Mouse (Mus musculus) lung, embryonic 14.5 days (tissue): ENCODE measurements around the gene Spx. TPM values are rescaled to one million over a fixed set of nuclear protein-coding genes. Genes with fewer than 3 reads are reported as not detected.

Experiments
- ATAC-seq: fragments of 200-750 bp; cut with Nextera tagmentation; 2 replicates; pipeline ENCODE4 v1.8.0; 2017; ENCODE audit warnings: mild to moderate bottlenecking, moderate TSS enrichment, moderate library complexity; ENCODE audit not compliant: insufficient read depth
- DNase-seq: peaks from one replicate; pipeline ENCODE4 v3.0.0-alpha.2; 2015
- H3K27ac ChIP-seq: fragments of 300-500 bp; sonication (generic); 2 replicates; pipeline ENCODE4 v1.5.1; 2014; ENCODE audit warnings: low read depth, mild to moderate bottlenecking, moderate library complexity
- H3K27me3 ChIP-seq: fragments of 300-500 bp; sonication (generic); 2 replicates; pipeline ENCODE4 v1.6.1; 2014; ENCODE audit warnings: low read length, control low read depth; ENCODE audit not compliant: insufficient read depth
- H3K36me3 ChIP-seq: fragments of 300-500 bp; sonication (generic); 2 replicates; pipeline ENCODE4 v1.6.1; 2014; ENCODE audit warnings: control low read depth; ENCODE audit not compliant: insufficient read depth
- H3K4me1 ChIP-seq: fragments of 300-500 bp; sonication (generic); 2 replicates; pipeline ENCODE4 v1.6.1; 2014; ENCODE audit warnings: antibody characterized with exemption, control low read depth; ENCODE audit not compliant: insufficient read depth
- H3K4me2 ChIP-seq: fragments of 300-500 bp; sonication (generic); 2 replicates; pipeline ENCODE4 v1.6.1; 2014; ENCODE audit warnings: mild to moderate bottlenecking
- H3K4me3 ChIP-seq: fragments of 300-500 bp; sonication (generic); 2 replicates; pipeline ENCODE4 v1.5.1; 2014; ENCODE audit warnings: low read depth, low read length
- H3K9ac ChIP-seq: fragments of 300-500 bp; sonication (generic); 2 replicates; pipeline ENCODE4 v1.6.1; 2014
- H3K9me3 ChIP-seq: fragments of 300-500 bp; sonication (generic); 2 replicates; pipeline ENCODE4 v1.6.1; 2016; ENCODE audit warnings: low read depth, low read length, control low read depth
- CTCF ChIP-seq: IDR thresholded peaks from 2 replicates; pipeline ENCODE4 v1.5.1; 2016; ENCODE audit warnings: antibody characterized with exemption, low read depth
- WGBS: fragments of 180-500 bp; shearing (Covaris S2); extraction: QIAGEN DNeasy Blood & Tissue Kit; methylation state at CpG from one replicate; pipeline ENCODE4 v1.1.7; 2014; 5-methylcytosine and 5-hydroxymethylcytosine counted together
- polyA plus RNA-seq: library from polyadenylated mRNA; unstranded; fragments of >200 nt; fragmentation: Nextera tagmentation; extraction: Ambion mirVana; gene quantifications from 2 replicates; pipeline ENCODE4 v1.2.1, GENCODE M21; 2014

Gene Spx
- polyA plus RNA-seq, 1 experiment from 2014 or later = 1.6 TPM

GRCm38 (mm10) chr6:142451381-142451780, 38.1 kb downstream of the Spx start:
- no peak overlapping the region for H3K4me2 ChIP-seq
- H3K27ac ChIP-seq = no peak overlapping the region

GRCm38 (mm10) chr6:142453311-142453710, 40.1 kb downstream of the Spx start:
- H3K36me3 ChIP-seq = no peaks in the 10 kb centered on the region
- H3K27me3 ChIP-seq = no peaks in the 10 kb centered on the region
- ATAC-seq (no peak), DNase-seq (no peak)
- H3K9me3 ChIP-seq = no peaks in the 10 kb centered on the region
- no peak overlapping the region for H3K9ac ChIP-seq
- no peak overlapping the region for H3K4me2 ChIP-seq
- no peak for TF ChIP-seq CTCF
- no peak overlapping the region for H3K27ac ChIP-seq
- H3K4me1 ChIP-seq = no peaks in the 10 kb centered on the region
- WGBS = 71% methylated on average over 2 of the region's 2 CpGs
- no peak overlapping the region for H3K4me3 ChIP-seq

More at GRCm38 (mm10) chr6:142451381-142451780, 38.1 kb downstream of the Spx start:
- Histone ChIP-seq H3K36me3 (no peaks in the 10 kb centered on the region), H3K4me3 (no peak overlapping the region), H3K9ac (no peak overlapping the region), H3K27me3 (no peaks in the 10 kb centered on the region), H3K4me1 (no peaks in the 10 kb centered on the region), H3K9me3 (no peaks in the 10 kb centered on the region)
- no peak for ATAC-seq
- WGBS = 52% methylated on average over 12 of the region's 12 CpGs
- DNase-seq = no peak
- no peak for TF ChIP-seq CTCF

GRCm38 (mm10) chr6:142455314-142455996, 42.2 kb downstream of the Spx start:
- DNase-seq (peak; percentile 40), ATAC-seq (peak; percentile 58; the same call in 1 of the 2 replicates)
- Histone ChIP-seq H3K4me1 (no peaks in the 10 kb centered on the region), H3K27ac (no peak overlapping the region), H3K4me3 (no peak overlapping the region), H3K36me3 (no peaks in the 10 kb centered on the region), H3K9me3 (no peaks in the 10 kb centered on the region), H3K27me3 (no peaks in the 10 kb centered on the region), H3K4me2 (no peak overlapping the region), H3K9ac (no peak overlapping the region)
- WGBS = 59% methylated on average over 7 of the region's 7 CpGs
- no peak for TF ChIP-seq CTCF

GRCm38 (mm10) chr6:142458010-142458409, 44.8 kb downstream of the Spx start:
- H3K27ac ChIP-seq = no peak overlapping the region
- no peak overlapping the region for H3K9ac ChIP-seq
- no peak for TF ChIP-seq CTCF
- no peaks in the 10 kb centered on the region for H3K36me3 ChIP-seq
- DNase-seq (no peak), ATAC-seq (no peak)
- H3K4me2 ChIP-seq = no peak overlapping the region
- H3K9me3 ChIP-seq = no peaks in the 10 kb centered on the region
- no peaks in the 10 kb centered on the region for H3K27me3 ChIP-seq
- H3K4me3 ChIP-seq = no peak overlapping the region
- H3K4me1 ChIP-seq = no peaks in the 10 kb centered on the region
- WGBS = 60% methylated on average over 7 of the region's 7 CpGs

GRCm38 (mm10) chr6:142459017-142459678, 45.9 kb downstream of the Spx start:
- ATAC-seq = no peak
- no peaks in the 10 kb centered on the region for H3K9me3 ChIP-seq
- no peaks in the 10 kb centered on the region for H3K4me1 ChIP-seq
- WGBS = 60% methylated on average over 14 of the region's 14 CpGs
- no peaks in the 10 kb centered on the region for H3K27me3 ChIP-seq
- H3K27ac ChIP-seq = no peak overlapping the region
- H3K9ac ChIP-seq = no peak overlapping the region
- TF ChIP-seq CTCF = no peak
- no peak overlapping the region for H3K4me2 ChIP-seq
- H3K36me3 ChIP-seq = no peaks in the 10 kb centered on the region
- H3K4me3 ChIP-seq = no peak overlapping the region
- no peak for DNase-seq

- DNase-seq = no peak
Measured at GRCm38 (mm10) chr6:142462194-142462593, 49.0 kb downstream of the Spx start.

More at GRCm38 (mm10) chr6:142462194-142462593, 49.0 kb downstream of the Spx start:
- no peak overlapping the region for H3K27ac ChIP-seq
- TF ChIP-seq CTCF = no peak
- no peaks in the 10 kb centered on the region for H3K4me1 ChIP-seq
- 68% methylated on average over 6 of the region's 6 CpGs for WGBS
- no peak overlapping the region for H3K4me3 ChIP-seq
- ATAC-seq = no peak
- H3K27me3 ChIP-seq = no peaks in the 10 kb centered on the region
- H3K9ac ChIP-seq = no peak overlapping the region
- no peaks in the 10 kb centered on the region for H3K36me3 ChIP-seq
- no peak overlapping the region for H3K4me2 ChIP-seq
- H3K9me3 ChIP-seq = no peaks in the 10 kb centered on the region

Other genes with a start within 250 kb of the Spx start
- not detected in 2 replicates for gene Slco1a6, start 204.9 kb upstream of the Spx start, polyA plus RNA-seq
- not detected in 2 replicates for gene Iapp, start 115.0 kb upstream of the Spx start, polyA plus RNA-seq
- gene Slco1a5, start 90.5 kb upstream of the Spx start, polyA plus RNA-seq = 0.08 and 0.12 TPM in 2 replicates
- gene Pyroxd1, start 67.8 kb upstream of the Spx start, polyA plus RNA-seq = 17.7 and 21.2 TPM in 2 replicates
- 29.9 and 33.0 TPM in 2 replicates for gene Recql, start 26.4 kb upstream of the Spx start, polyA plus RNA-seq
- gene Golt1b, start 26.2 kb upstream of the Spx start, polyA plus RNA-seq = 107 and 113 TPM in 2 replicates
- not detected in 2 replicates for gene Gys2, start 59.7 kb downstream of the Spx start, polyA plus RNA-seq
- gene Ldhb, start 94.5 kb downstream of the Spx start, polyA plus RNA-seq = 215 and 230 TPM in 2 replicates
- 13.6 and 16.3 TPM in 2 replicates for gene Kcnj8, start 158.2 kb downstream of the Spx start, polyA plus RNA-seq